Mouse (Mus musculus) cerebellum, adult 18-20 months (tissue): Measurements from ENCODE around the gene Cry2.

Experiments
- DNase-seq, 2 experiments: peaks; one replicate each; pipeline ENCODE4 v3.0.0; 2021

The Cry2 gene

GRCm38 (mm10) chr2:92386821-92387570 is 46.8 kb downstream of the Cry2 start:
- peak in 1 of 2 experiments; percentile 27 for DNase-seq

- DNase-seq, result peak in 1 of 2 experiments; percentile 44
Observed at GRCm38 (mm10) chr2:92385113-92386051, 48.5 kb downstream of the Cry2 start.

GRCm38 (mm10) chr2:92384101-92384500 is 49.7 kb downstream of the Cry2 start:
- DNase-seq, result no peak

- DNase-seq, result peak in 1 of 2 experiments; percentile 38
Observed at GRCm38 (mm10) chr2:92382759-92383158, 51.1 kb downstream of the Cry2 start.

GRCm38 (mm10) chr2:92381901-92382588 is 51.8 kb downstream of the Cry2 start, which contains the start of gene 1700029I15Rik:
Gene 1700029I15Rik (plus strand): TSS chr2:92382538.
- DNase-seq, result peak; percentile 55 to 63

- no peak for DNase-seq
Observed at GRCm38 (mm10) chr2:92381161-92381560, 52.7 kb downstream of the Cry2 start.

- DNase-seq, result no peak
Observed at GRCm38 (mm10) chr2:92380495-92381050, 53.3 kb downstream of the Cry2 start.

GRCm38 (mm10) chr2:92379783-92380494 is 53.9 kb downstream of the Cry2 start:
- DNase-seq, result no peak

GRCm38 (mm10) chr2:92377320-92377719 is 56.5 kb downstream of the Cry2 start:
- DNase-seq, result peak in 1 of 2 experiments; percentile 23

GRCm38 (mm10) chr2:92376300-92376699 is 57.5 kb downstream of the Cry2 start:
- no peak for DNase-seq

GRCm38 (mm10) chr2:92375788-92376187 is 58.1 kb downstream of the Cry2 start:
- no peak for DNase-seq

- peak; percentile 90 to 94 for DNase-seq
Observed at GRCm38 (mm10) chr2:92375099-92375623, 58.7 kb downstream of the Cry2 start.

- DNase-seq, result peak; percentile 60 to 61
Observed at GRCm38 (mm10) chr2:92374514-92374913, 59.3 kb downstream of the Cry2 start, which contains the start of the genes Pex16 and Large2. Gene Pex16 (plus strand): TSS chr2:92374676. Gene Large2 (minus strand): TSS chr2:92374869.

GRCm38 (mm10) chr2:92373437-92373813 is 60.4 kb downstream of the Cry2 start:
- peak in 1 of 2 experiments; percentile 14 for DNase-seq

GRCm38 (mm10) chr2:92372767-92373436 is 60.9 kb downstream of the Cry2 start:
- peak; percentile 59 to 61 for DNase-seq

- DNase-seq, result no peak
Observed at GRCm38 (mm10) chr2:92371971-92372690, 61.7 kb downstream of the Cry2 start.

GRCm38 (mm10) chr2:92370821-92371805 is 62.7 kb downstream of the Cry2 start:
- DNase-seq, result peak; percentile 27 to 42

GRCm38 (mm10) chr2:92370375-92370774 is 63.5 kb downstream of the Cry2 start:
- peak; percentile 33 to 36 for DNase-seq
